Mouse (Mus musculus) embryonic facial prominence, embryonic 12.5 days (tissue): ENCODE measurements around the gene Vars2. TPM values are rescaled to one million over a fixed set of nuclear protein-coding genes. Genes with fewer than 3 reads are reported as not detected.

Experiments used
- ATAC-seq: fragments of 200-750 bp; cut with Nextera tagmentation; 2 replicates; pipeline ENCODE4 v1.8.0; 2017; ENCODE audit not compliant: insufficient number of reproducible peaks, insufficient read depth, low FRiP score, low TSS enrichment
- H3K27ac ChIP-seq: fragments of 300-500 bp; sonication (generic); 2 replicates; pipeline ENCODE4 v1.5.1; 2016; ENCODE audit warnings: mild to moderate bottlenecking
- H3K27me3 ChIP-seq: fragments of 300-500 bp; sonication (generic); 2 replicates; pipeline ENCODE4 v1.6.1; 2016; ENCODE audit warnings: mild to moderate bottlenecking, moderate library complexity
- H3K36me3 ChIP-seq: fragments of 300-500 bp; sonication (generic); 2 replicates; pipeline ENCODE4 v1.6.1; 2016; ENCODE audit warnings: mild to moderate bottlenecking
- H3K4me1 ChIP-seq: fragments of 300-500 bp; sonication (generic); 2 replicates; pipeline ENCODE4 v1.6.1; 2016
- H3K4me2 ChIP-seq: fragments of 300-500 bp; sonication (generic); replicated peaks from 2 replicates; pipeline ENCODE4 v1.6.1; 2016; ENCODE audit warnings: mild to moderate bottlenecking, moderate library complexity
- H3K4me3 ChIP-seq: fragments of 300-500 bp; sonication (generic); 2 replicates; pipeline ENCODE4 v1.5.1; 2016; ENCODE audit warnings: mild to moderate bottlenecking
- H3K9ac ChIP-seq: fragments of 300-500 bp; sonication (generic); 2 replicates; pipeline ENCODE4 v1.6.1; 2016; ENCODE audit warnings: mild to moderate bottlenecking, moderate library complexity
- H3K9me3 ChIP-seq: fragments of 300-500 bp; sonication (generic); 2 replicates; pipeline ENCODE4 v1.6.1; 2016; ENCODE audit warnings: mild to moderate bottlenecking, moderate library complexity
- WGBS: fragments of 180-500 bp; shearing (Covaris S2); methylation state at CpG from one replicate; pipeline ENCODE4 v1.1.7; 2016; 5-methylcytosine and 5-hydroxymethylcytosine counted together
- polyA plus RNA-seq: library from polyadenylated mRNA; unstranded; fragments of >200 nt; fragmentation: Nextera tagmentation; extraction: Ambion mirVana; gene quantifications from 2 replicates; pipeline ENCODE4 v1.2.1, GENCODE M21; 2016

Gene Vars2
- polyA plus RNA-seq, 1 experiment from 2014 or later, result 18.5 TPM

GRCm38 (mm10) chr17:35701978-35702461 lies 34.6 kb upstream of the Vars2 start:
- Histone ChIP-seq H3K27me3 (peaks cover 14% of the 10 kb centered on the region), H3K4me2 (peak overlapping the region; percentile 64), H3K9ac (peak overlapping the region; percentile 72), H3K27ac (peak overlapping the region; percentile 87), H3K4me3 (peak overlapping the region; percentile 56), H3K9me3 (no peaks in the 10 kb centered on the region), H3K36me3 (no peaks in the 10 kb centered on the region), H3K4me1 (peaks cover 64% of the 10 kb centered on the region)
- WGBS, result 1% methylated on average over 16 of the region's 16 CpGs
- no peak for ATAC-seq

GRCm38 (mm10) chr17:35701203-35701977 lies 34.0 kb upstream of the Vars2 start:
- Histone ChIP-seq H3K9ac (peak overlapping the region; percentile 72), H3K4me3 (peak overlapping the region; percentile 56), H3K4me1 (peaks cover 69% of the 10 kb centered on the region), H3K4me2 (peak overlapping the region; percentile 64), H3K36me3 (no peaks in the 10 kb centered on the region), H3K9me3 (no peaks in the 10 kb centered on the region), H3K27me3 (peaks cover 14% of the 10 kb centered on the region), H3K27ac (peak overlapping the region; percentile 87)
- no peak for ATAC-seq
- 4% methylated on average over 16 of the region's 16 CpGs for WGBS

GRCm38 (mm10) chr17:35700371-35700961 lies 33.1 kb upstream of the Vars2 start:
- H3K36me3 ChIP-seq, result peaks cover 4% of the 10 kb centered on the region; the same call in 1 of the 2 replicates
- under 1% methylated on average over 49 of the region's 66 CpGs for WGBS
- peaks cover 14% of the 10 kb centered on the region for H3K27me3 ChIP-seq
- peak overlapping the region; percentile 56 for H3K4me3 ChIP-seq
- H3K27ac ChIP-seq, result peak overlapping the region; percentile 87
- peaks cover 69% of the 10 kb centered on the region for H3K4me1 ChIP-seq
- ATAC-seq, result peak; percentile 70
- peak overlapping the region; percentile 72 for H3K9ac ChIP-seq
- H3K4me2 ChIP-seq, result peak overlapping the region; percentile 64
- H3K9me3 ChIP-seq, result 0 out of 2 replicates have a peak, but pooled peaks cover 1% of the 10 kb centered on the region

- Histone ChIP-seq H3K9ac (peak overlapping the region; percentile 72), H3K4me1 (peaks cover 66% of the 10 kb centered on the region), H3K4me3 (peak overlapping the region; percentile 56), H3K9me3 (0 out of 2 replicates have a peak, but pooled peaks cover 3% of the 10 kb centered on the region), H3K27me3 (peaks cover 14% of the 10 kb centered on the region), H3K27ac (peak overlapping the region; percentile 87), H3K36me3 (peaks cover 7% of the 10 kb centered on the region; the same call in 1 of the 2 replicates), H3K4me2 (peak overlapping the region; percentile 64)
- ATAC-seq, result no peak
- 2% methylated on average over 19 of the region's 19 CpGs for WGBS
Observed at GRCm38 (mm10) chr17:35699919-35700318, 32.5 kb upstream of the Vars2 start.

GRCm38 (mm10) chr17:35698501-35698883 lies 31.1 kb upstream of the Vars2 start:
- H3K27me3 ChIP-seq, result peaks cover 14% of the 10 kb centered on the region
- peaks cover 54% of the 10 kb centered on the region for H3K4me1 ChIP-seq
- WGBS, result 38% methylated on average over 5 of the region's 5 CpGs
- peak overlapping the region; percentile 86 for H3K27ac ChIP-seq
- ATAC-seq, result no peak
- peaks cover 11% of the 10 kb centered on the region for H3K36me3 ChIP-seq
- H3K4me3 ChIP-seq, result peak overlapping the region; percentile 33
- peak overlapping the region; percentile 59 for H3K4me2 ChIP-seq
- H3K9ac ChIP-seq, result peak overlapping the region; percentile 47
- 0 out of 2 replicates have a peak, but pooled peaks cover 3% of the 10 kb centered on the region for H3K9me3 ChIP-seq

GRCm38 (mm10) chr17:35697759-35698500 lies 30.5 kb upstream of the Vars2 start:
- H3K36me3 ChIP-seq, result peaks cover 17% of the 10 kb centered on the region
- H3K4me1 ChIP-seq, result peaks cover 51% of the 10 kb centered on the region
- H3K4me3 ChIP-seq, result peak overlapping the region; percentile 33
- ATAC-seq, result peak; percentile 24
- H3K9ac ChIP-seq, result peak overlapping the region; percentile 47
- peak overlapping the region; percentile 59 for H3K4me2 ChIP-seq
- peak overlapping the region; percentile 86 for H3K27ac ChIP-seq
- peaks cover 14% of the 10 kb centered on the region for H3K27me3 ChIP-seq
- 0 out of 2 replicates have a peak, but pooled peaks cover 3% of the 10 kb centered on the region for H3K9me3 ChIP-seq
- WGBS, result 2% methylated on average over 14 of the region's 16 CpGs

GRCm38 (mm10) chr17:35697429-35697758 lies 30.0 kb upstream of the Vars2 start:
- Histone ChIP-seq H3K9me3 (0 out of 2 replicates have a peak, but pooled peaks cover 3% of the 10 kb centered on the region), H3K9ac (peak overlapping the region; percentile 47), H3K4me1 (peaks cover 46% of the 10 kb centered on the region), H3K36me3 (peaks cover 22% of the 10 kb centered on the region), H3K27me3 (peaks cover 14% of the 10 kb centered on the region), H3K27ac (peak overlapping the region; percentile 86), H3K4me2 (peak overlapping the region; percentile 59), H3K4me3 (peak overlapping the region; percentile 33)
- ATAC-seq, result peak; percentile 43
- 18% methylated on average over 1 of the region's 1 CpGs for WGBS

- Histone ChIP-seq H3K4me3 (peak overlapping the region; percentile 33; the same call in 1 of the 2 replicates), H3K36me3 (peaks cover 26% of the 10 kb centered on the region), H3K4me1 (peaks cover 39% of the 10 kb centered on the region), H3K27me3 (peaks cover 14% of the 10 kb centered on the region), H3K9ac (0 out of 2 replicates have a peak overlapping the region, but pooled peaks have one; percentile 47), H3K4me2 (peak overlapping the region; percentile 59), H3K9me3 (0 out of 2 replicates have a peak, but pooled peaks cover 3% of the 10 kb centered on the region), H3K27ac (0 out of 2 replicates have a peak overlapping the region, but pooled peaks have one; percentile 86)
- WGBS, result 53% methylated on average over 6 of the region's 6 CpGs
- no peak for ATAC-seq
Observed at GRCm38 (mm10) chr17:35696691-35697090, 29.3 kb upstream of the Vars2 start.

GRCm38 (mm10) chr17:35695289-35695688 lies 27.9 kb upstream of the Vars2 start:
- Histone ChIP-seq H3K4me3 (no peak overlapping the region), H3K27ac (no peak overlapping the region), H3K9me3 (0 out of 2 replicates have a peak, but pooled peaks cover 3% of the 10 kb centered on the region), H3K36me3 (peaks cover 40% of the 10 kb centered on the region), H3K4me2 (no peak overlapping the region), H3K27me3 (peaks cover 9% of the 10 kb centered on the region), H3K9ac (no peak overlapping the region), H3K4me1 (peaks cover 33% of the 10 kb centered on the region)
- 94% methylated on average over 2 of the region's 2 CpGs for WGBS
- no peak for ATAC-seq

GRCm38 (mm10) chr17:35693906-35694305 lies 26.5 kb upstream of the Vars2 start:
- no peak overlapping the region for H3K4me3 ChIP-seq
- H3K27me3 ChIP-seq, result peaks cover 5% of the 10 kb centered on the region
- H3K27ac ChIP-seq, result no peak overlapping the region
- 92% methylated on average over 5 of the region's 5 CpGs for WGBS
- ATAC-seq, result no peak
- 0 out of 2 replicates have a peak, but pooled peaks cover 3% of the 10 kb centered on the region for H3K9me3 ChIP-seq
- H3K4me1 ChIP-seq, result peaks cover 21% of the 10 kb centered on the region
- peaks cover 53% of the 10 kb centered on the region for H3K36me3 ChIP-seq
- H3K4me2 ChIP-seq, result no peak overlapping the region
- no peak overlapping the region for H3K9ac ChIP-seq

- 78% methylated on average over 4 of the region's 4 CpGs for WGBS
- peaks cover 68% of the 10 kb centered on the region for H3K36me3 ChIP-seq
Observed at GRCm38 (mm10) chr17:35692368-35692767, 25.0 kb upstream of the Vars2 start.

More at GRCm38 (mm10) chr17:35692368-35692767, 25.0 kb upstream of the Vars2 start:
- peaks cover 9% of the 10 kb centered on the region for H3K4me1 ChIP-seq
- no peak overlapping the region for H3K4me2 ChIP-seq
- H3K9ac ChIP-seq, result no peak overlapping the region
- no peak for ATAC-seq
- H3K27me3 ChIP-seq, result peaks cover under 1% of the 10 kb centered on the region; the same call in 1 of the 2 replicates
- 0 out of 2 replicates have a peak, but pooled peaks cover 3% of the 10 kb centered on the region for H3K9me3 ChIP-seq
- no peak overlapping the region for H3K27ac ChIP-seq
- H3K4me3 ChIP-seq, result no peak overlapping the region
